Mouse (Mus musculus) embryonic facial prominence, embryonic 12.5 days (tissue): Measurements from ENCODE around the gene Nipsnap3a. TPM values are rescaled to one million over a fixed set of nuclear protein-coding genes. Genes with fewer than 3 reads are reported as not detected.

Source experiments
- ATAC-seq: fragments of 200-750 bp; cut with Nextera tagmentation; 2 replicates; pipeline ENCODE4 v1.8.0; 2017; ENCODE audit not compliant: insufficient number of reproducible peaks, insufficient read depth, low FRiP score, low TSS enrichment
- H3K27ac ChIP-seq: fragments of 300-500 bp; sonication (generic); 2 replicates; pipeline ENCODE4 v1.5.1; 2016; ENCODE audit warnings: mild to moderate bottlenecking
- H3K27me3 ChIP-seq: fragments of 300-500 bp; sonication (generic); 2 replicates; pipeline ENCODE4 v1.6.1; 2016; ENCODE audit warnings: mild to moderate bottlenecking, moderate library complexity
- H3K36me3 ChIP-seq: fragments of 300-500 bp; sonication (generic); 2 replicates; pipeline ENCODE4 v1.6.1; 2016; ENCODE audit warnings: mild to moderate bottlenecking
- H3K4me1 ChIP-seq: fragments of 300-500 bp; sonication (generic); 2 replicates; pipeline ENCODE4 v1.6.1; 2016
- H3K4me2 ChIP-seq: fragments of 300-500 bp; sonication (generic); replicated peaks from 2 replicates; pipeline ENCODE4 v1.6.1; 2016; ENCODE audit warnings: mild to moderate bottlenecking, moderate library complexity
- H3K4me3 ChIP-seq: fragments of 300-500 bp; sonication (generic); 2 replicates; pipeline ENCODE4 v1.5.1; 2016; ENCODE audit warnings: mild to moderate bottlenecking
- H3K9ac ChIP-seq: fragments of 300-500 bp; sonication (generic); 2 replicates; pipeline ENCODE4 v1.6.1; 2016; ENCODE audit warnings: mild to moderate bottlenecking, moderate library complexity
- H3K9me3 ChIP-seq: fragments of 300-500 bp; sonication (generic); 2 replicates; pipeline ENCODE4 v1.6.1; 2016; ENCODE audit warnings: mild to moderate bottlenecking, moderate library complexity
- WGBS: fragments of 180-500 bp; shearing (Covaris S2); methylation state at CpG from one replicate; pipeline ENCODE4 v1.1.7; 2016; 5-methylcytosine and 5-hydroxymethylcytosine counted together
- polyA plus RNA-seq: library from polyadenylated mRNA; unstranded; fragments of >200 nt; fragmentation: Nextera tagmentation; extraction: Ambion mirVana; gene quantifications from 2 replicates; pipeline ENCODE4 v1.2.1, GENCODE M21; 2016

The Nipsnap3a gene
- polyA plus RNA-seq, result not detected in 2 replicates

DNA sequence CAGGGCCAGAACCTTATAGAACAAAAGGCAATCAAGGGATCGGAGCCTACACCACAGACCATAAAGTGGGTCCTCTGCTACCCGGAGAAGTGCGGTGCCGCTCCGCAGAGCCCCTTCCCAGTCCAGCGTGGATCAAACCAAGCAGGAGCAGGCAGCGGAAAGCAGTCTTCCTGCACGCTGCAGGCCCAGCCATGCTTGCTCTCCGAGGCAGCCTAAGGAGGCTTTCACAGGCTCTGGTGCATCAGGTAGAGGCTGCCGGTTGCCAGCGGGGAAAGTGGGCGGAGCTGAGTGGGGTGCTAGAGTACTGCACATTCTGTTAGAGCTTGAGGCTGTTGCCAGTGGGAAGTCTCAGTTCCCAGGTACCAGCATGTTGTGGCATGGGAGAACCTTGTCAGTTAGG is at the start of gene Nipsnap3a:
Nipsnap3a (plus strand) TSS at position 25 of the 400 bp plus-strand sequence.
- no peak for ATAC-seq

DNA sequence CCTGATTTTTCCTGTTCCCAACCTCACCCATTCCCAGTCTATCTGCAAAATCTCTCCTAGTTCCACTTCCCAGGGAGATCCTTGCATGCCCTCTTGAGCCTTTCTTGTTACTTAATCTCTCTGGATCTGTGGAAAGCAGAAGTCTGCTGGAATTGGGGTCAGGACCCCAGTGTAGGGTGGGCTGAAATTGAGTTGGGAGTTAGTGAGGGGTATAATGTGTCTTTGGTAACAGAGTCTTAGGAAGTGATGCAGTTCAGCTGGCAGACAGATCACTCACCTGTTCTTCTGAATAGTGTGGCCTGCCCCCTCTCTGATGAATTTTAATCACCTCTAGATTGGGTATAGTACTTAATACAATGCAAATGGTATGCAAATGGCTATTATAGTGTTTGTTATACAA is 42.4 kb upstream of the Nipsnap3a start:
- Histone ChIP-seq H3K4me1 (no peaks in the 10 kb centered on the region), H3K4me2 (no peak overlapping the region), H3K27me3 (no peaks in the 10 kb centered on the region), H3K9me3 (no peaks in the 10 kb centered on the region), H3K4me3 (no peak overlapping the region), H3K27ac (no peak overlapping the region), H3K9ac (no peak overlapping the region), H3K36me3 (no peaks in the 10 kb centered on the region)
- ATAC-seq, result no peak

More for the DNA sequence above, at the start of gene Nipsnap3a:
- 29% methylated on average over 12 of the region's 12 CpGs for WGBS
- Histone ChIP-seq H3K4me3 (peak within 1 kb of the TSS; percentile 7; the same call in 1 of the 2 replicates), H3K27me3 (no peaks in the 10 kb centered on the region), H3K9me3 (no peaks in the 10 kb centered on the region), H3K36me3 (no peaks in the 10 kb centered on the region), H3K9ac (no peak within 1 kb of the TSS), H3K4me1 (no peaks in the 10 kb centered on the region), H3K27ac (no peak within 1 kb of the TSS), H3K4me2 (peak within 1 kb of the TSS; percentile 39)

DNA sequence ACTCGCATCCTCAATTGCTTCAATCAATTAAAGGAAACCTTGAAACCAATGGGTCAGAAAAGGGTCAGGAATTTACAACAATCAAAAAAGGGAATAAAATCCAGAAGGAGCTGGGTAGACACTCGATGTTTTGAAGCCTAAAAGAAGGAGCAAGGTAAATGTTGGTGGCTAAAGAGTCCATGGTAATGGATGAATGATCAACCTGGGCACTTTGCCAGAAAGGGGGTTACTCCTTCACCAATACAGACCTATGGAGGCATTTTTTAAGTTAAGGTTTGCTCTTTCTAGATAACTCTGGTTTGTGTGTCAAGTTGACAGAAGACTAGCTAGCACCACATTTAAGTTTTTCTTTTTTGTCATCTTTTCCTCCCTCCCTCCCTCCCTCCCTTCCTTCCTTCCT is 40.1 kb upstream of the Nipsnap3a start:
- Histone ChIP-seq H3K9ac (no peak overlapping the region), H3K27me3 (no peaks in the 10 kb centered on the region), H3K9me3 (no peaks in the 10 kb centered on the region), H3K4me1 (no peaks in the 10 kb centered on the region), H3K27ac (no peak overlapping the region), H3K4me2 (no peak overlapping the region), H3K36me3 (no peaks in the 10 kb centered on the region), H3K4me3 (no peak overlapping the region)
- WGBS, result 83% methylated on average over 2 of the region's 2 CpGs
- no peak for ATAC-seq

DNA sequence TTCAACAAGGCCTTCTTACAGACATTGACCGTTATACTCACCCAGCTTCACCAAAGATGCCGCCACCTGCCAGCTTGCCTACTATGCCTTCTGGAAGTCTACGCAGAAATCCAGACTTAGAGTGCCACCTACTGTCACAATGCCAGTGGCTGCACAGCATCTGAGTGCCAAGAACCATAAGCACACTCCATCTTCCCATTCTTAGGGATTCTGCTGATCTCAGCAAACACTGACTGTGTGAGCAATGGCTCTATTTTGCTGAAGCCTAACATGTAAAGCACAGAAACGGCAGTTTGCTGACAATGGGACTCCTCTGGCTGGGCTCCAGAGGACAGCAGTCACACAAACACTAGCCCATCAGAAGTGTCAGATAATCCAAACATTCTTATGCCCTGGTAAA is 30.4 kb upstream of the Nipsnap3a start:
- H3K36me3 ChIP-seq, result no peaks in the 10 kb centered on the region
- no peak overlapping the region for H3K4me3 ChIP-seq
- H3K4me1 ChIP-seq, result no peaks in the 10 kb centered on the region
- no peak overlapping the region for H3K4me2 ChIP-seq
- H3K9me3 ChIP-seq, result no peaks in the 10 kb centered on the region
- no peak overlapping the region for H3K27ac ChIP-seq
- ATAC-seq, result no peak
- no peaks in the 10 kb centered on the region for H3K27me3 ChIP-seq
- 43% methylated on average over 4 of the region's 4 CpGs for WGBS
- H3K9ac ChIP-seq, result no peak overlapping the region

DNA sequence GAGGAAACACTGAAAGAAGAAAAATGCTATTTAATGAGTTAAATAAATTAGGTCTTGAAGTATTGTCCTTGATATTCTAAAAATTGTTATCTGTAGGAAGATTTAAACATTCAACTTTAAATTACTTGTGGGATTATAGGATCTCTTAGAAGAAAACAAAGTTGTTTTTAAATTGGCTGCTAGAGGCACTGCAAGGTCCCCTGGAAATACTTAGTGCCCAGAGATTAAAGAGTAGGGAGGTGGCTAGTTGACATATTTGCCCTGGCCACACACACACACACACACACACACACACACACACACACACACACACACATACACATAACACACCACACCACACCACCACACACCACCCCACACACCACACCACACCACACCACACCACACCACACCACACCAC is 24.8 kb upstream of the Nipsnap3a start, which contains the start of gene Olfr270:
Olfr270 (plus strand) TSS at position 301 of the 400 bp plus-strand sequence.
- Histone ChIP-seq H3K4me2 (no peak within 1 kb of the TSS), H3K27me3 (no peaks in the 10 kb centered on the region), H3K36me3 (no peaks in the 10 kb centered on the region), H3K4me3 (no peak within 1 kb of the TSS), H3K9ac (no peak within 1 kb of the TSS), H3K27ac (no peak within 1 kb of the TSS), H3K9me3 (no peaks in the 10 kb centered on the region), H3K4me1 (no peaks in the 10 kb centered on the region)
- ATAC-seq, result no peak

DNA sequence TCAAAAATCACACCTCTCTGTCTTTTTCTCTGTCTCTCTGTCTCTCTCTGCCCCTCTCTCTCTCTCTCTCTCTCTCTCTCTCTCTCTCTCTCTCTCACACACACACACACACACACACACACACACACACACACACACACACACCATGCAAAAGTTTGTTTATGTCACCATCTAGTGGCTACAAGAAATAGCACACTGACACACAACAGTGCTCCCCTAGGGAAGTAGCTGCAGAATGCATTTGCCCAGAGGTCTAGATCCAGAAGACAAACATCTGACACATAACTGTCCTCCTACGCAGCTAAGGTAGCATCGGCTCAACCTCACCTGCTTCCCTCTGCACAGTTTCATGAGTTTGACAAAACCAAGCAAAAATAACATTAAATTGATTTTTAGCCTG is 3.9 kb upstream of the Nipsnap3a start:
- no peaks in the 10 kb centered on the region for H3K36me3 ChIP-seq
- H3K27ac ChIP-seq, result no peak overlapping the region
- H3K9me3 ChIP-seq, result no peaks in the 10 kb centered on the region
- no peaks in the 10 kb centered on the region for H3K4me1 ChIP-seq
- H3K9ac ChIP-seq, result no peak overlapping the region
- ATAC-seq, result no peak
- no peak overlapping the region for H3K4me3 ChIP-seq
- H3K27me3 ChIP-seq, result no peaks in the 10 kb centered on the region
- no peak overlapping the region for H3K4me2 ChIP-seq
- WGBS, result 87% methylated on average over 2 of the region's 2 CpGs

DNA sequence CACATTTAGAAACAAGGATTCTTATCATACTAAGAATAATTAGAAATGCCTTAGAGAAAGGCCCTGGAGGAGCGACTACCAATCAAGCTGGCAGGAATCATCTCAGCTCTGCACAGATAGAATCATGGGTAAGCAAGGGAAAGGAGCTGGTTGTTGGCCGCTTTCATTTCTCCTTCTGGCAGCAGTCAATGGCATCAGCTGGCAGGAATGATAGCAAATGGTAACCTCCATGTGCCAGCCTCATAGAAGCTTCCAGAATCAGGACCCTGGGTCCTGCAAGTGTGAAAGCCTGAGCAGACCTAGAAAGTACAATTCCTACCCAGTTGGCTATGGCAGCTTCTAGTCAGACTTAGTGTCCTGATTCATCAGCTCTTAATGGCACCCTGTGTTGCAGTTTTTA is 2.8 kb upstream of the Nipsnap3a start:
- 89% methylated on average over 2 of the region's 2 CpGs for WGBS
- Histone ChIP-seq H3K4me3 (no peak overlapping the region), H3K9me3 (no peaks in the 10 kb centered on the region), H3K36me3 (no peaks in the 10 kb centered on the region), H3K9ac (no peak overlapping the region), H3K4me1 (no peaks in the 10 kb centered on the region), H3K27me3 (no peaks in the 10 kb centered on the region), H3K4me2 (no peak overlapping the region), H3K27ac (no peak overlapping the region)
- ATAC-seq, result no peak

DNA sequence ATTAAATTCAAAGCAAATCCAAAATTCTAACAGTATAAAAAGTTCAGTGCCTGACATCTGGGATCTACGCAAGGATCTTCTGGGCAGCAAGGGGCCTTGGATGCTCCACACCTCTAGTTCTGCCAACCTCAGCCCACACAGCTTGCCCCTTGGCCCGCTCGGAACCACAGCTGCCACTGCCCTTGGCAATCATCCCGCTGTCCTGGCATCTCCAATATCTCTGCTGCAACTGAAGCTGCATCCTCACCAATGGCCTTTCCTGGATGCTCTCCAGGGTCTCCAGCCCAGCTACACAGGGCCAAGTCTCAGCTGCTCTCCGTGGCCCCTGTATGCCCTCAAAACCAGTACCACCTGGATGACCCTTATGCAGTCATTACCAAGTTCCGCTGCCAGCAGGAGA is 10.4 kb downstream of the Nipsnap3a start:
- Histone ChIP-seq H3K9ac (no peak overlapping the region), H3K9me3 (no peaks in the 10 kb centered on the region), H3K4me3 (no peak overlapping the region), H3K4me2 (no peak overlapping the region), H3K36me3 (no peaks in the 10 kb centered on the region), H3K4me1 (no peaks in the 10 kb centered on the region), H3K27me3 (no peaks in the 10 kb centered on the region), H3K27ac (no peak overlapping the region)
- no peak for ATAC-seq
- 91% methylated on average over 6 of the region's 6 CpGs for WGBS

DNA sequence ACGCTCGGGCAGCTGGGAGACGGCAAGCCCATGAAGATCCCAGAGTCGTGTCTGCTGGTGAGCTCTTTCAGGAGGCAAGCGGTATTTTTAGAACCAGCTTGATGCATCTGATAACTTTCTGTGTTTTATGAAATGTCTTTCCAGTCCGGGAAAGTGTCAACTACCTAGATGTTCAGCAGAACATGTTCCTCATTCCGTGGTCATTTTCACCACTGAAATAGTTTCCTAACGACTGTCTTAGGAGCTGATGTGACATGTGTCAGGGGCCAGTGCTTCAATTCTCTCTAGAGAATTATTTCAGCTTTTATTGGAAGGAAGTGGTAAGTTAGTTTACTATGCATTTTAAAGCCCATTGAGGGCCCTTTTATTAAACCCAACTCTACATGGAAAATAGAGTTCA is 11.1 kb downstream of the Nipsnap3a start:
- H3K4me1 ChIP-seq, result no peaks in the 10 kb centered on the region
- H3K4me3 ChIP-seq, result no peak overlapping the region
- H3K9me3 ChIP-seq, result no peaks in the 10 kb centered on the region
- no peak overlapping the region for H3K27ac ChIP-seq
- H3K9ac ChIP-seq, result no peak overlapping the region
- 84% methylated on average over 8 of the region's 8 CpGs for WGBS
- no peak overlapping the region for H3K4me2 ChIP-seq
- H3K36me3 ChIP-seq, result no peaks in the 10 kb centered on the region
- H3K27me3 ChIP-seq, result no peaks in the 10 kb centered on the region
- ATAC-seq, result no peak

DNA sequence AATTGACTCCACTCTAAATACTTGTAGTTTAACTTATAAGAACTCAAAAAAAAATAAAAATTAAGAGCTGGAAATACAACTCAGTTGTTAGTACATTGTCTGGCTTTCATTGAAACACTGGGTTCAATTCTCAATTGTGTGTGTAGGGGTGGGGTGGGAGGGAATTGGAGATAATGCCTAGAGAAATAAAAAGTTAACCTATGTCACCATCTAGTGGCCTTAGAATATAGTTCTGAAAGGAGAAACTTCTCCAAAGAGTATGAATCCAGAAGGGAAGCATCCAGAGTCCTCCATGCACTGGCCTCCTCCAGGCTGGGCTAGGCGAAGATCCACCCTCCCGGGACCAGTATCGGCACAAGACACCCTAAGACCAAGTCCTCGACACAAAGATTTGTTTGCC is 20.1 kb downstream of the Nipsnap3a start:
- no peak for ATAC-seq
- H3K4me1 ChIP-seq, result peaks cover 4% of the 10 kb centered on the region; the same call in 1 of the 2 replicates
- no peaks in the 10 kb centered on the region for H3K9me3 ChIP-seq
- H3K4me2 ChIP-seq, result no peak overlapping the region
- H3K27ac ChIP-seq, result no peak overlapping the region
- WGBS, result 61% methylated on average over 4 of the region's 4 CpGs
- H3K27me3 ChIP-seq, result no peaks in the 10 kb centered on the region
- H3K4me3 ChIP-seq, result no peak overlapping the region
- no peak overlapping the region for H3K9ac ChIP-seq
- H3K36me3 ChIP-seq, result no peaks in the 10 kb centered on the region

DNA sequence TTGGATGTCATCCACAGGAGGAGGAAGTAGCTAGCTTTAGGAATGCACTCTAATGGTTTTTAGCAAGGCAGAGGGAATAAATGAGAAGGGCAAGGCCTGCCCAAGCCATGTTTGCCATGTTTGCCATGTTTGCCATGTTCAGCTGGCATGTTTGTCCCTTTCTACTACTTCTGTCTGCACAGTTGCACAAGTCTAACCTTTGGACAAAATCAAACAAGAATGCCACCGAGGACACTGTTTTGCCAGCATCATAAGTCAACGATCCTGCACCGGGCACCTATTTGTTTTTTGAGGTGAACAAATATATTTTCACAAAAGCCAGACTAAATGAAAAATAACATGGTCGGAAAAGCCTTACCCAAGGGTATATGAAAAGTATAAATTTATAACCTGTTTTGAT is 20.8 kb downstream of the Nipsnap3a start:
- WGBS, result 92% methylated on average over 4 of the region's 4 CpGs
- no peak overlapping the region for H3K9ac ChIP-seq
- peaks cover 4% of the 10 kb centered on the region; the same call in 1 of the 2 replicates for H3K4me1 ChIP-seq
- H3K4me3 ChIP-seq, result no peak overlapping the region
- no peaks in the 10 kb centered on the region for H3K9me3 ChIP-seq
- H3K36me3 ChIP-seq, result no peaks in the 10 kb centered on the region
- no peak overlapping the region for H3K4me2 ChIP-seq
- ATAC-seq, result no peak
- H3K27me3 ChIP-seq, result no peaks in the 10 kb centered on the region
- no peak overlapping the region for H3K27ac ChIP-seq

DNA sequence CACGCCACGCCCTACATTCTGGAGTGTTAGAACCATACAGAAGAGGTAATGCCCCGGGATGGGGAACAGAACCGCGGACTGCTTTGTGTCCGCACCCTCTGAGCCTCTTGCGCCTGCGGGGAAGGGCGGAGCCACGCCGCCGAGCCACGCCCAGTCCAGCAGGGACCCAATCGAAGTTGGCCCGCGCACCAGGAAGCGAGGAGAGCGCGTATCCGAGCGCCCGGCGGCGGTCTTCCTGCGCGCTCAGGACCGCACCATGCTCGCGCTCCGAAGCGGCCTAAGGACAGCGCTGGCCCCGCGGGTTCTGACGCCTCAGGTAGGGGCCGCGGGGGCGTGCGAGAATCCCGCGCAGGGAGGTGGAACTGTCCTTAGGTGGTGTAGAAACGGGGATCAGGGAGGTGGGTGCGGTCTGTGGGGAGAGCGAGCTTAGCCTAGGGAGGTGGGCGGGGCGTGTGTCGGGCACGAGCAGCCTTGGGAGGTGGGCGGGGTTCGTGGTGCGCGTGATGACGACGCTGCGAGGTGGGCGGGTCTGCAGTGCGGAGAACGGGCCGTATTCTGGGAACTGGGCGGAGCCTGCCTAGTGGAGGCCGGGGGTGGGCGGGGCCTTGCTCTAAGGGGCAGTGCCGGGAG is 22.8 kb downstream of the Nipsnap3a start, which contains the start of gene Nipsnap3b:
Nipsnap3b (plus strand) TSS at position 149 of the 630 bp plus-strand sequence.
- ATAC-seq, result peak; percentile 94
- H3K4me1 ChIP-seq, result peaks cover 4% of the 10 kb centered on the region; the same call in 1 of the 2 replicates
- H3K4me2 ChIP-seq, result peak within 1 kb of the TSS; percentile 66
- peak within 1 kb of the TSS; percentile 73 for H3K9ac ChIP-seq
- H3K27ac ChIP-seq, result peak within 1 kb of the TSS; percentile 88
- H3K9me3 ChIP-seq, result peaks cover 4% of the 10 kb centered on the region; the same call in 1 of the 2 replicates
- H3K36me3 ChIP-seq, result peaks cover 13% of the 10 kb centered on the region
- peak within 1 kb of the TSS; percentile 72 for H3K4me3 ChIP-seq
- under 1% methylated on average over 63 of the region's 63 CpGs for WGBS
- no peaks in the 10 kb centered on the region for H3K27me3 ChIP-seq
